Mouse (Mus musculus) induced T-regulatory cell, adult 2 months (primary cell): ENCODE results near the gene Prkn.
"Not testable (repeated sequence)": the region's sequence is repeated elsewhere in the genome, so short reads cannot be mapped to it uniquely, and the experiment has no call there.

Experiments
- DNase-seq: peaks from one replicate; pipeline ENCODE4 v3.0.0-alpha.2; 2012; ENCODE audit warnings: low read depth

The Prkn gene

GRCm38 (mm10) chr17:11142321-11142720, 302.1 kb downstream of the Prkn start:
- no peak for DNase-seq

GRCm38 (mm10) chr17:11156119-11156518, 315.9 kb downstream of the Prkn start:
- no peak for DNase-seq

- DNase-seq, result no peak
Measured at GRCm38 (mm10) chr17:11157536-11157935, 317.4 kb downstream of the Prkn start.

GRCm38 (mm10) chr17:11161436-11161835, 321.3 kb downstream of the Prkn start:
- no peak for DNase-seq

- no peak for DNase-seq
Measured at GRCm38 (mm10) chr17:11162770-11163169, 322.6 kb downstream of the Prkn start.

- DNase-seq, result no peak
Measured at GRCm38 (mm10) chr17:11187356-11187755, 347.2 kb downstream of the Prkn start.

- no peak for DNase-seq
Measured at GRCm38 (mm10) chr17:11188494-11188893, 348.3 kb downstream of the Prkn start.

- no peak for DNase-seq
Measured at GRCm38 (mm10) chr17:11190306-11190705, 350.1 kb downstream of the Prkn start.

- DNase-seq, result no peak
Measured at GRCm38 (mm10) chr17:11198134-11198533, 357.9 kb downstream of the Prkn start.

GRCm38 (mm10) chr17:11209063-11209462, 368.9 kb downstream of the Prkn start:
- DNase-seq, result not testable (repeated sequence)

- no peak for DNase-seq
Measured at GRCm38 (mm10) chr17:11211006-11211405, 370.8 kb downstream of the Prkn start.

GRCm38 (mm10) chr17:11211591-11211990, 371.4 kb downstream of the Prkn start:
- DNase-seq, result no peak

- DNase-seq, result no peak
Measured at GRCm38 (mm10) chr17:11213689-11214088, 373.5 kb downstream of the Prkn start.

- DNase-seq, result no peak
Measured at GRCm38 (mm10) chr17:11229011-11229410, 388.8 kb downstream of the Prkn start.

GRCm38 (mm10) chr17:11229426-11229825, 389.2 kb downstream of the Prkn start:
- no peak for DNase-seq

GRCm38 (mm10) chr17:11230604-11231395, 390.6 kb downstream of the Prkn start:
- DNase-seq, result no peak

- DNase-seq, result no peak
Measured at GRCm38 (mm10) chr17:11235273-11235672, 395.1 kb downstream of the Prkn start.

GRCm38 (mm10) chr17:11245040-11245439, 404.9 kb downstream of the Prkn start:
- DNase-seq, result no peak

- no peak for DNase-seq
Measured at GRCm38 (mm10) chr17:11249216-11249615, 409.0 kb downstream of the Prkn start.

GRCm38 (mm10) chr17:11260663-11261062, 420.5 kb downstream of the Prkn start:
- DNase-seq, result no peak

GRCm38 (mm10) chr17:11261679-11262078, 421.5 kb downstream of the Prkn start:
- no peak for DNase-seq

GRCm38 (mm10) chr17:11267951-11268350, 427.8 kb downstream of the Prkn start:
- no peak for DNase-seq

GRCm38 (mm10) chr17:11270179-11270578, 430.0 kb downstream of the Prkn start:
- DNase-seq, result no peak

GRCm38 (mm10) chr17:11271876-11272275, 431.7 kb downstream of the Prkn start:
- no peak for DNase-seq
